Mouse (Mus musculus) spleen, postnatal 14 days (tissue): ENCODE measurements around the gene Hmcn2.

ENCODE experiments used
- DNase-seq, 2 experiments: peaks; one replicate each; pipeline ENCODE4 v3.0.0; 2021 to 2022; ENCODE audit warnings: low spot score in 2 of 2

Gene Hmcn2

GRCm38 (mm10) chr2:31304801-31305665, 9.2 kb upstream of the Hmcn2 start:
- no peak for DNase-seq

GRCm38 (mm10) chr2:31305684-31306083, 8.5 kb upstream of the Hmcn2 start:
- DNase-seq = peak in 1 of 2 experiments; percentile 27

GRCm38 (mm10) chr2:31308257-31308656, 6.0 kb upstream of the Hmcn2 start:
- no peak for DNase-seq

DNA sequence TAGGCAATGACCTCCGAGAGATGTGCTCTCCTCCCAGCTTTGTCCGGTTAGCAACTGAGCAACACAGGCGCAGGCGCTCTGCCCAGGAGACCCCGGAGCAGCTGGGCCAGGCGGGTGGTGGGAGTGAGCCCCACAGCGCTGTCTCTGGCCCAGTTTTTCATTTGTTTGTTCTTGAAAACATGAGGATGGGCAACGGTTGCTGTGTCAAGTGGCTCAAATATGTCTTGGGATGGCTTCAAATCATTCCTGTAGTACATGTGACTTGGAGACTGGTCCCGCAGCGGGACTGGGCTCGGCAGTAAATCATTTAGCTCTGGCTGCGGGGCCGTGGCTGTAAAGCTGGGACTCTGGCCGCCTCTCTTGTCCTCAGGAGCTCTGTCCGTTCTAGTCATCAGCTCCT, 4.7 kb upstream of the Hmcn2 start:
- no peak for DNase-seq

DNA sequence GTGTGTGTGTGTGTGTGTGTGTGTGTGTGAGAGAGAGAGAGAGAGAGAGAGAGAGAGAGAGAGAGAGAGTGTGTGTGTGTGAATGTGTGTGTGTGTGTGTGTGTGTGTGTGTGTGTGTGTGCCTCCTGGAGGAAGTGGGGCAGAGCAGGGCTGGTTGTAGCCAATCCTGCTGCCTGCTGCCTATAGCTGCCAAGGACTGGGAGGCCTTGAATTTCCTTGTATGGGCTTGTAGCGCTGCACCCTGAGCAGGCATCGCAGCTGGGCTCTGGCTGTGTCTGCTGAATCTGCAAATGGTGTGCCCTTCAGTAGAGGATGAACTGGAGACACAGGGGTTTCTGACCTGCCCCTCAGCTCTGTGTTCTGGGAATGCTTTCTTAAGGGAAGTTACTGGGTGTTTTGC, 3.9 kb downstream of the Hmcn2 start:
- DNase-seq = no peak

GRCm38 (mm10) chr2:31319200-31319599, 5.0 kb downstream of the Hmcn2 start:
- no peak for DNase-seq

GRCm38 (mm10) chr2:31327186-31327585, 13.0 kb downstream of the Hmcn2 start:
- DNase-seq = no peak

- DNase-seq = no peak
Observed at GRCm38 (mm10) chr2:31337706-31338330, 23.6 kb downstream of the Hmcn2 start.

DNA sequence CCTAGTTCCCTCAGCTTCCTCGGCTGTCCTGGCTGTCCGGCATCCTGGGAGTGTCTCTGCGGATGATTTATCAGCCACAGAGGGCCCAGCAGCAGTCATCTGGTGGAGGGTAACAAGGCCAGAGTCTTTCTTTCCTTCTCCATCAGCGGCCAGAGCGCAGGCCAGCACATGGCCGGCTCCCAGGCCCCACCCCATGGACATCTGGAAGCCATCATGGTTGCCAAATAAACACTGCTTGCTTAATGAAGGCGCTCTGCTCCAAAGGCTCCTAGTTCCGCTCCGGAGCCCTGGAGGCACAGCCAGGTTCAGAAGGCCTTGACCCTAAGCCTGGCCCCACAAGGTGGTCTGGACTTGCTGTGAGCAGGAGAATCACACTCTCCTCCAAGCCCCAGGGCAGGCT, 25.6 kb downstream of the Hmcn2 start:
- no peak for DNase-seq

DNA sequence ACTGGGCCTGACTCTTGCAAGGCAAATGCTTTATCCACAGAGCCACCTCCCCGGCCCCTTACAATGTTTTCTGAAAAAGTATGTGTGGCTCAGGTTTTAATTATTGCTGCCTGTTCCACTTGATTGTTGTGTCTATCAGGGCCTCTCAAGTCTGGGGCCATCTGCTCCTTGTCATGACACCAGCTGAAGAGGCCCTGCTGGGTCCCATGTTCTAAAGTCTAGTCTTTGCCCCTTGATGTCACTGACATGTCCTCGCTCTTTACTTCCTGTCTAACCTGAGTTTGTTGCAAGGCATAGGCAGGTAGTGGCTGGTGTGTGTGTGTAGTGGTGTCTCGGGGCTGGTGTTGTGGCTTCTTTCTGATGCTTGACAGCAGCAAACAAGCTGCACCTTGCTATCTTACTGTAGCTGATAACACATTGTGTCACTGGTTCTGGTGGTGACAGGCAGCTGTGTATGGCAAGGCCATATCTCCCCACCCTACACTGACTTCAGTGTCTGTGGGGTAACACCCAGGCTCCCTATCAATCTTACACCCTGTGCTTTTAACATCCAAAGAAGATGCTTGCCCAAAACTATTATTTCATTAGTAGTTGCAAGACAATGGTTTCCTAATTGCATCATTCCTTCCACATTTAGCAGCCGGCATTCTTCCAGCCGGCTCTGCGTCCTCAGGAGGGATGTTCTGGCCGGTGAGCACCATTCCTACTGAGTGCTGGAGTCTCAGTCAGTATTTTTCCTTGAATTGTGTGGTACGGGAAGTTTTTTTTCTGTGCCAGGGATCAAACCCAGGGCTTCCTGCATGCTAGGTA, 27.7 kb downstream of the Hmcn2 start:
- DNase-seq = no peak

GRCm38 (mm10) chr2:31346096-31346495, 31.9 kb downstream of the Hmcn2 start:
- DNase-seq = peak in 1 of 2 experiments; percentile 3

GRCm38 (mm10) chr2:31348373-31348772, 34.2 kb downstream of the Hmcn2 start:
- DNase-seq = no peak

GRCm38 (mm10) chr2:31348850-31349249, 34.6 kb downstream of the Hmcn2 start:
- no peak for DNase-seq

DNA sequence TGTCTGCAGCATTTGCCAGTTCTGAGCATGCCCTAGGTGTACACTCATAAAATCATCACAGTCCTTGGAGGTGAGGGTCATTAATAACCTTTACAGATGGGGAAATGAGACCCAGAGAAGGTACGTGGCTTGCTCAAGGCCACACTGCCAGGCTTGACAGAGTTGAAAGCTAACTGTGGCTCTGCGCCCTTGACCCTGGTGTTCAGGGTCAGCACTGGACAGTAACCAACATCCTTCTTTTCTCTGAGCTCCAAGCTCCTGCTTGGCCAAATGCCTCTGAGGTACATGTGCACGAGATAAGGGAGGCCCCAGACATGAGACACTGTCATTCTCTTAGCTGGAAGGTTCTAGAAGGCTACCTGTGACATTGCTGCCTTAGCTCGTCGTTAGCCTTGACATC, 42.6 kb downstream of the Hmcn2 start:
- DNase-seq = no peak

DNA sequence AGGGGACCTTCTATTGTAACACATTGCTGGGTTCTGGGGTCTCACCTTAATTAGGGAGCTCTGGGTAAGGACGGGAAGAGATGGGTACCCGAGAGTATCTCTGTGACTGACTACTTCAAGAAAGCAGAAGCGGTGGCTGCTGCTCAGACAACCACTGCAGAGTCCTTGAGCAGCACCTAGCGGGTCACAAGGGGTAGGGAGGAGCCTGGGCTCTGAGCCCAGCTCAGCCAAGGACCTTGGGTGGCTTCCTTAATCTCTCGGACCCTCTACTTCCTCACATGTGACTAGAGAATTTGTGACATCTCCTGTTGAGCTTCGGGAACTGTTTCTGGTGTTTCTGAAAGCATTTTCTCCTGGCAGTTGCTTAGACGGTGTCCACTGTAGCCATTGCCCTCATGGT, 45.1 kb downstream of the Hmcn2 start:
- DNase-seq = no peak

DNA sequence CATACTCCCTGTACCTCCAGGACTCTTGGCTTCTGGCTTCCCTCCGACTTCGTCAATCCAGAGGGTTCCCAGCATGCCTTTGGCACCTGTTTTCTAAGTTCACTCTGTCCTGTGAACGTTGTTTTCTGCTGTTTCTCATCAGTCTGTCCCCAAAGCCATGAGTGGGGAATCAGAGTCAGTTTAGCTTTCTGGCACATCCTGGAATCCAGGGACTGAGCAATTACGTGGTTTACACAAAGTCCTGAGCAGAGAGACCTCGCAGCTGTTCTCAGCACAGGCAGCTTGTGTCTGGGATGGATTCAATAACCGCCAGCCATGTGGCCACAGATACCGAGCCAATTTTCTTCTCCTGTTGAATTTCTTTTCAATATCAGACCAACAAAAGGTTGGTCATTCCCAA, 53.0 kb downstream of the Hmcn2 start:
- no peak for DNase-seq

DNA sequence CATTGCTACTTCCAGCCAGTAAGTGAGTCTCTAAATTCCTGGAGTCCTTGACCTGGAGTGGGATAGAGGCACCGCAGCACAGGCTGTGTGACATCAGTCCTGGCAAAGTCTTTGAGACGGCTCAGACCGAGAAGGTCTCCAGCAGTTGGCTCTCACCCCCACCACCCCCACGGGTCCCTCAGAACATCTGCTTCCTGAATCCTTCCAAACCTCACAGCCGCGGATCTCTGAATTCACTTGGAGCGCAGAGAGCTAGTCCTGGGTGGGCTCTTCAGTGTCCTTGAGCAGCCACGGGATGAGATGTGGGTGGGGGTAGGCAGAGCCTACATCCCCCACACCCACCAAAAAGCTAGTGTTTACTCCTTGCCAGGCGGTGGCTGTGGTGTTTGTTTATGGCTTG, 57.2 kb downstream of the Hmcn2 start:
- no peak for DNase-seq

GRCm38 (mm10) chr2:31372186-31372585, 58.0 kb downstream of the Hmcn2 start:
- no peak for DNase-seq

- DNase-seq = no peak
Observed at GRCm38 (mm10) chr2:31374415-31374814, 60.2 kb downstream of the Hmcn2 start.

DNA sequence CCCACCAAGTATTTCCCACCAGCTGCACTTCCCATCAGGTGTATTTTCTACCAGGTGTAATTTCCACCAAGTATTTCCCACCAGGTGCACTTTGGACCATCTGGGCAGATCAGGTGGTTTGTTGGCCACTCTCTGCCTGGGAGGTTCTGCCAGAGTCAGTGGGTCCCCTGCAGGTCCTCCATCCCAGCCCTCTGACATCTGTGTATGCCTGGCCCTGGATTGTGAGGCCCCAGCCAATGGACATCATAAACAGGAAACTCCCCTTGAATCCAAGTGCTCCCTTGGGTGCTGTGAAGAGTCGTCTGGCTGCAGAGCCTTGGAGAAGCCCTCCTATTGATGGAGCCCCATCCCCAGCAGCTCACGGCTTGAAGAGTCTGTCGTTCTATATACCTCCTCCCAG, 61.8 kb downstream of the Hmcn2 start:
- DNase-seq = no peak

DNA sequence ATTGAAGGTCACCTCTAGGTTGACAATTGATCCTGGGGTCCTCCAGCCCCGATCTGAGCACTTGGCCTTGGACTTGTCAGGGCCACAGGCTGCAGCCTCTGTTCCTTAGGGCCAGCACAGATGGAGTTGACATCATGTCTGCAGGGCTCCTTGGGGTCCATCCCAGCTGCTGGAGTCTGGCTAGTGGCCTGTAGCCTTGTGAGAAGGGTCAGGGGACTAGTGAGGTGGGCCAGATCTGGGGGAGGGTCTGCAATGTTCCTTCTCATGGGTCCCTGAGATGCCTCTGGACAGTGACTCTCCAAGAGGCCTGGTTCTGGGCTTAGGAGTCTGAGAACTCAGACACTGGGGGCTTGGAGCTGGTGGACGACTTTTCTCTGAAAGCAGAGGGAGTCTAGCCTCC, 63.3 kb downstream of the Hmcn2 start:
- no peak for DNase-seq

DNA sequence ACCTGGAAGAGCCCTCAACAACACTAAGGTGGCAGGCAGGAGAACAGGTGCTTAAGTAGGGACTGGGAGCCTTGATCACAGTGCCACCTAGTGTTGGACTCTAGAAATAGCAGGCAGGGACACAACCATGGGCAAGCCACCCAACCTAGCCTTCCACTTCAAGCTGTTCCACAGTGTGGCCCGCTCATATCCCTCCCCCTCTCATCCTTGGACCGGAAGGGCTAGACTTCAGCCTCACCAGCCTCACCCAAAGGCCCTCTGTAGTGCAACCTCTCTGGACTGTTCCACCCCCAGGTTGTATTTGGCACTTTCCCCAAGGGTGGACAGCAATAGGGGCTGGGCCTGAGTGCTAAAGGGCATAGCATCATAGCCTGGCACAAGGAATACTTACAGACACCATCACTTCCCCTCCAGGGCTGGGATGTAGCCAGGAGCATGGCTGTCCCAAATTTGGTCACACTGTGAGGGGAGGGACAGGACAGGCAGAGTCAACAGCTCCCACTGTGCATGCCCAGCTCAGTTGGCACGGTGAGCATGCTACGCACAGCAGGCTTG, 67.2 kb downstream of the Hmcn2 start:
- no peak for DNase-seq
